Mouse (Mus musculus) liver, postnatal 0 days (tissue): ENCODE results near the gene Hexb. TPM values are rescaled to one million over a fixed set of nuclear protein-coding genes. Genes with fewer than 3 reads are reported as not detected.

Source experiments
- ATAC-seq: fragments of 200-750 bp; cut with Nextera tagmentation; 2 replicates; pipeline ENCODE4 v1.8.0; 2017; ENCODE audit warnings: mild to moderate bottlenecking, moderate library complexity
- DNase-seq: peaks from one replicate; pipeline ENCODE4 v3.0.0-alpha.2; 2016
- H3K27ac ChIP-seq: fragments of 300-500 bp; sonication (generic); 2 replicates; pipeline ENCODE4 v1.5.1; 2014; ENCODE audit warnings: antibody characterized with exemption, moderate library complexity, mild to moderate bottlenecking, low read depth
- H3K27me3 ChIP-seq: fragments of 300-500 bp; sonication (generic); 2 replicates; pipeline ENCODE4 v1.6.1; 2014; ENCODE audit warnings: low read length, control low read depth, mixed read lengths; ENCODE audit not compliant: insufficient read depth
- H3K36me3 ChIP-seq: fragments of 300-500 bp; sonication (generic); replicated peaks from 2 replicates; pipeline ENCODE4 v1.6.1; 2014; ENCODE audit warnings: mild to moderate bottlenecking, control low read depth, low read length, moderate library complexity, mixed read lengths; ENCODE audit not compliant: insufficient read depth
- H3K4me1 ChIP-seq: fragments of 300-500 bp; sonication (generic); 2 replicates; pipeline ENCODE4 v1.6.1; 2014; ENCODE audit warnings: antibody characterized with exemption, mild to moderate bottlenecking, control low read depth; ENCODE audit not compliant: insufficient read depth
- H3K4me2 ChIP-seq: fragments of 300-500 bp; sonication (generic); 2 replicates; pipeline ENCODE4 v1.6.1; 2014; ENCODE audit warnings: low read depth, mild to moderate bottlenecking, low read length, moderate library complexity, mixed read lengths
- H3K4me3 ChIP-seq: fragments of 300-500 bp; sonication (generic); 2 replicates; pipeline ENCODE4 v1.5.1; 2014; ENCODE audit warnings: low read depth, low read length
- H3K9ac ChIP-seq: fragments of 300-500 bp; sonication (generic); replicated peaks from 2 replicates; pipeline ENCODE4 v1.6.1; 2014; ENCODE audit warnings: mild to moderate bottlenecking, moderate library complexity
- H3K9me3 ChIP-seq: fragments of 300-500 bp; sonication (generic); 2 replicates; pipeline ENCODE4 v1.6.1; 2016; ENCODE audit warnings: mild to moderate bottlenecking, control low read depth, low read length, mixed read lengths
- CTCF ChIP-seq: sonication (generic); IDR thresholded peaks from 2 replicates; pipeline ENCODE4 v1.5.1; 2016; ENCODE audit warnings: antibody characterized with exemption, low read depth
- EP300 ChIP-seq: IDR thresholded peaks from 2 replicates; pipeline ENCODE4 v1.6.1; 2016; ENCODE audit warnings: antibody characterized with exemption, low read depth, mild to moderate bottlenecking
- WGBS: fragments of 180-500 bp; shearing (Covaris S2); extraction: QIAGEN DNeasy Blood & Tissue Kit; methylation state at CpG from one replicate; pipeline ENCODE4 v1.1.7; 2014; ENCODE audit not compliant: insufficient replicate concordance; 5-methylcytosine and 5-hydroxymethylcytosine counted together
- polyA plus RNA-seq: library from polyadenylated mRNA; unstranded; fragments of >200 nt; fragmentation: Nextera tagmentation; extraction: Ambion mirVana; gene quantifications from 2 replicates; pipeline ENCODE4 v1.2.1, GENCODE M21; 2015

The Hexb gene
- polyA plus RNA-seq, 1 experiment from 2014 or later = 22.0 TPM

GRCm38 (mm10) chr13:97215563-97215962, 17.4 kb upstream of the Hexb start:
- H3K4me1 ChIP-seq = no peaks in the 10 kb centered on the region
- WGBS = 64% methylated on average over 4 of the region's 4 CpGs
- H3K4me2 ChIP-seq = no peak overlapping the region
- H3K9me3 ChIP-seq = no peaks in the 10 kb centered on the region
- DNase-seq = no peak
- no peak overlapping the region for H3K9ac ChIP-seq
- TF ChIP-seq EP300 = no peak
- TF ChIP-seq CTCF = no peak
- H3K4me3 ChIP-seq = no peak overlapping the region
- ATAC-seq = no peak
- no peaks in the 10 kb centered on the region for H3K27me3 ChIP-seq
- H3K27ac ChIP-seq = no peak overlapping the region
- no peaks in the 10 kb centered on the region for H3K36me3 ChIP-seq

- Histone ChIP-seq H3K9me3 (no peaks in the 10 kb centered on the region), H3K4me2 (no peak overlapping the region), H3K36me3 (no peaks in the 10 kb centered on the region), H3K27me3 (no peaks in the 10 kb centered on the region), H3K27ac (no peak overlapping the region), H3K9ac (no peak overlapping the region), H3K4me1 (no peaks in the 10 kb centered on the region), H3K4me3 (no peak overlapping the region)
- 56% methylated on average over 3 of the region's 3 CpGs for WGBS
- TF ChIP-seq CTCF (no peak), EP300 (no peak)
- DNase-seq = no peak
- ATAC-seq = no peak
These were observed 16.6 kb upstream of the Hexb start for GRCm38 (mm10) chr13:97214583-97215268.

GRCm38 (mm10) chr13:97208500-97209010, 10.4 kb upstream of the Hexb start:
- 53% methylated on average over 3 of the region's 3 CpGs for WGBS
- ATAC-seq (no peak), DNase-seq (no peak)

GRCm38 (mm10) chr13:97208112-97208478, 9.9 kb upstream of the Hexb start:
- H3K4me1 ChIP-seq = peaks cover 8% of the 10 kb centered on the region
- no peak overlapping the region for H3K27ac ChIP-seq
- DNase-seq = no peak
- WGBS = 26% methylated on average over 7 of the region's 7 CpGs
- no peak overlapping the region for H3K4me3 ChIP-seq
- TF ChIP-seq EP300 (no peak), CTCF (no peak)
- H3K36me3 ChIP-seq = no peaks in the 10 kb centered on the region
- peak overlapping the region; percentile 44 for H3K4me2 ChIP-seq
- H3K27me3 ChIP-seq = no peaks in the 10 kb centered on the region
- ATAC-seq = no peak
- H3K9ac ChIP-seq = no peak overlapping the region
- H3K9me3 ChIP-seq = no peaks in the 10 kb centered on the region

More at GRCm38 (mm10) chr13:97208500-97209010, 10.4 kb upstream of the Hexb start:
- Histone ChIP-seq H3K4me3 (no peak overlapping the region), H3K27me3 (no peaks in the 10 kb centered on the region), H3K9me3 (no peaks in the 10 kb centered on the region), H3K9ac (no peak overlapping the region), H3K27ac (no peak overlapping the region), H3K4me2 (no peak overlapping the region), H3K36me3 (no peaks in the 10 kb centered on the region), H3K4me1 (peaks cover 8% of the 10 kb centered on the region)
- TF ChIP-seq CTCF = no peak

GRCm38 (mm10) chr13:97207472-97208111, 9.4 kb upstream of the Hexb start:
- H3K4me2 ChIP-seq = peak overlapping the region; percentile 44
- H3K27ac ChIP-seq = no peak overlapping the region
- H3K27me3 ChIP-seq = no peaks in the 10 kb centered on the region
- no peaks in the 10 kb centered on the region for H3K36me3 ChIP-seq
- ATAC-seq (no peak), DNase-seq (no peak)
- H3K4me3 ChIP-seq = no peak overlapping the region
- H3K9me3 ChIP-seq = no peaks in the 10 kb centered on the region
- no peak for TF ChIP-seq EP300
- TF ChIP-seq CTCF = no peak
- 74% methylated on average over 7 of the region's 7 CpGs for WGBS
- peaks cover 8% of the 10 kb centered on the region for H3K4me1 ChIP-seq
- no peak overlapping the region for H3K9ac ChIP-seq

- Histone ChIP-seq H3K36me3 (no peaks in the 10 kb centered on the region), H3K4me3 (no peak overlapping the region), H3K4me1 (peaks cover 8% of the 10 kb centered on the region), H3K9me3 (no peaks in the 10 kb centered on the region), H3K27me3 (no peaks in the 10 kb centered on the region), H3K9ac (no peak overlapping the region), H3K27ac (peak overlapping the region; percentile 55; the same call in 1 of the 2 replicates), H3K4me2 (peak overlapping the region; percentile 67; the same call in 1 of the 2 replicates)
- no peak for TF ChIP-seq EP300
- TF ChIP-seq CTCF = no peak
- 76% methylated on average over 2 of the region's 2 CpGs for WGBS
- DNase-seq (no peak), ATAC-seq (no peak)
These were observed 7.9 kb upstream of the Hexb start for GRCm38 (mm10) chr13:97206046-97206445.
